Mouse (Mus musculus) liver, embryonic 13.5 days (tissue): ENCODE results near the gene B4galt1. TPM values are rescaled to one million over a fixed set of nuclear protein-coding genes. Genes with fewer than 3 reads are reported as not detected.
A peak's percentile ranks its signal among the peaks of the same experiment; 100 is the strongest.

Source experiments
- ATAC-seq: fragments of 200-750 bp; cut with Nextera tagmentation; 2 replicates; pipeline ENCODE4 v1.8.0; 2017; ENCODE audit warnings: low read depth, mild to moderate bottlenecking, moderate number of reproducible peaks, moderate library complexity
- DNase-seq: peaks from one replicate; pipeline ENCODE4 v3.0.0; 2022
- H3K27ac ChIP-seq: fragments of 300-500 bp; sonication (generic); 2 replicates; pipeline ENCODE4 v1.5.1; 2015; ENCODE audit warnings: moderate library complexity, mild to moderate bottlenecking, inconsistent platforms
- H3K27me3 ChIP-seq: fragments of 300-500 bp; sonication (generic); 2 replicates; pipeline ENCODE4 v1.6.1; 2015; ENCODE audit warnings: mild to moderate bottlenecking, inconsistent platforms
- H3K36me3 ChIP-seq: fragments of 300-500 bp; sonication (generic); 2 replicates; pipeline ENCODE4 v1.6.1; 2015; ENCODE audit warnings: mild to moderate bottlenecking, inconsistent platforms
- H3K4me1 ChIP-seq: fragments of 300-500 bp; sonication (generic); replicated peaks from 2 replicates; pipeline ENCODE4 v1.6.1; 2015; ENCODE audit warnings: inconsistent platforms
- H3K4me2 ChIP-seq: fragments of 300-500 bp; sonication (generic); 2 replicates; pipeline ENCODE4 v1.6.1; 2015; ENCODE audit warnings: inconsistent platforms, mild to moderate bottlenecking, moderate library complexity
- H3K4me3 ChIP-seq: fragments of 300-500 bp; sonication (generic); replicated peaks from 2 replicates; pipeline ENCODE4 v1.5.1; 2015; ENCODE audit warnings: mild to moderate bottlenecking, inconsistent platforms
- H3K9ac ChIP-seq: fragments of 300-500 bp; sonication (generic); 2 replicates; pipeline ENCODE4 v1.6.1; 2015; ENCODE audit warnings: mild to moderate bottlenecking, inconsistent platforms
- H3K9me3 ChIP-seq: fragments of 300-500 bp; sonication (generic); replicated peaks from 2 replicates; pipeline ENCODE4 v1.6.1; 2016; ENCODE audit warnings: inconsistent platforms
- WGBS: fragments of 180-500 bp; shearing (Covaris S2); methylation state at CpG from one replicate; pipeline ENCODE4 v1.1.7; 2015; ENCODE audit not compliant: insufficient replicate concordance; 5-methylcytosine and 5-hydroxymethylcytosine counted together
- polyA plus RNA-seq: library from polyadenylated mRNA; unstranded; fragments of >200 nt; fragmentation: Nextera tagmentation; extraction: Ambion mirVana; gene quantifications from 2 replicates; pipeline ENCODE4 v1.2.1, GENCODE M21; 2015

The B4galt1 gene
- 29.9 and 33.8 TPM in 2 replicates for polyA plus RNA-seq

DNA sequence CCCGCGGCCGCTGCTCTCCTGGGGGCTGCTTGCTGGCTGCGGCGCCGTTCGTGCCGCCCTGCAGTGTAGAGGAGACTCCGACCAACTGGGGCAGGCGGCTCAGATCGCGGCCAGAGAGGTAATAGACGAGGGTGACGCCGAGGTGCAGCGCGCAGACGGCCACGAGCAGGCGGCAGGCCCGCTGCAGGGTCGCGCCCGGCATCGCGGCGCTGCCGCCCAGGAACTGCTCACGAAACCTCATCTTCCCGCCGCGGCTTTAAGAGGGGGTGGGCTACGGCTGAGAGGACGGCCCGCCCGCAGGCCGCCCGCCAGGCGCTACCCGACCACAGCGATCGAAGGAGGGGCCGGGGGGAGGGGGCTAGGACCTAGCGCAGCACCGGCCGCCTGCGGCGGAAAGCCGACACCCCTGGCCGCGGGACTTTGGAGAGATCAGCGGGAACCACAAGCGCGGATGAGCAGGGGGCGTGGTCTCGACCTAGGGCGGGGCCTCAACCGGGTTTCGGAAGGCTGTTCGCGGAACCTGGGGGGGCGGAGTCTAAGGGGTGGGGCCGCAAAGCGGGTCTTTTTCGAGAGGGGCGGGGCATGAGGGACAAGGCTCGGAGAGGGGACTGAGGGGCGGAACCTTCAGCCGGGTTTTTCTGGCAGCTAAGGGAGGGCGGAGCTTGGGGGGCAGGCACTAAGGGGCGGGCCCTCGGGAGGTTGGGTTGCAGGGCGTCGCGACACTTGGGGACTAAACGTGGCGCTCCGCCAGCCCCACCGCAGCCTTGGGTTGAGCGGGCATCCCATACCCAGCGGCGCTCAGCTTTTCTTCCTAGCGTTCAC is at the start of gene B4galt1:
B4galt1 (minus strand) TSS at position 441 of the 822 bp plus-strand sequence.
- Histone ChIP-seq H3K4me2 (peak within 1 kb of the TSS; percentile 84), H3K4me1 (peaks cover 73% of the 10 kb centered on the region), H3K27me3 (no peaks in the 10 kb centered on the region), H3K9ac (peak within 1 kb of the TSS; percentile 97), H3K9me3 (no peaks in the 10 kb centered on the region), H3K4me3 (peak within 1 kb of the TSS; percentile 91), H3K27ac (peak within 1 kb of the TSS; percentile 95), H3K36me3 (no peaks in the 10 kb centered on the region; the same call in 1 of the 2 replicates)
- ATAC-seq (peak; percentile 78), DNase-seq (peak; percentile 100)
- WGBS, result under 1% methylated on average over 83 of the region's 83 CpGs

DNA sequence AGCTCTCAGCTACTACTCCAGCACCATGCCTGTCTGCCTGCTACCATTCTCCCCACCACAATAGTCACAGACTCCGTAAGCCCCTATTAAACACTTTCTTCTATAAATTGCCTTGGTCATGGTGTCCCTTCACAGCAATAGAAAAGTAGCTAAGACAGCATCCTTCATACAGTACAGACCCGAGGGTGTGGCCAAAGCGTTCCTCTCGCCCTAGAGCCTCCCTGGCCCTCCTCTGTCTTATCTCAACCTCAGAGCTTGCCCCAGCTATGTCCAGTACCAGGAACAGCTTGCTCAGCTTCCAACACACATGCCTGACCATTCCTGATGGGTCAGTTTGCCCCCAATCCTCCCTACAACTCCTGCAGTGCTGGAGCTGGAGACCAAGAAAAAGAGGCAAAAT is 46.8 kb upstream of the B4galt1 start:
- H3K4me1 ChIP-seq, result peaks cover 19% of the 10 kb centered on the region
- no peak overlapping the region for H3K4me2 ChIP-seq
- WGBS, result 59% methylated on average over 4 of the region's 4 CpGs
- H3K36me3 ChIP-seq, result no peaks in the 10 kb centered on the region
- peak overlapping the region; percentile 29; the same call in 1 of the 2 replicates for H3K27ac ChIP-seq
- no peaks in the 10 kb centered on the region for H3K27me3 ChIP-seq
- H3K9me3 ChIP-seq, result no peaks in the 10 kb centered on the region
- H3K4me3 ChIP-seq, result no peak overlapping the region
- no peak overlapping the region for H3K9ac ChIP-seq
- ATAC-seq (peak; percentile 80), DNase-seq (no peak)

DNA sequence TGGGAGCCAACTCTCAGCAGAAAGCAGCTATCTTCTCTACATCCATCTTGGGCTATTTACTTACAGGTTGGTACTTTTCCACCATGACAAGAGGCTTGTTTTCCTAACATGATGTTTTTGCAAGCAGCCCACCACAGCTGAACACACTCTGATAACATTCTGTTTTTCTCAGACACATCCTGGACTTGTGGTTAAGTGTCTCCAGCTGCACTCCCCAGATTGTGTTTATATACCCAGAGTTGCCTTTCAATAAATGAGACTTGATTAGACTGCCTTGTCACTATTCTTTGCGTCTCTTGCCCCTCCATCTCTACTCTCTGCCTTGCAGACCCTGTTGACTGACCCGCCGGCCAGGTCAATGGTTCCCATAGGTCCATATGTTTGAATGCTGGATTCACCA is 46.3 kb upstream of the B4galt1 start:
- no peak overlapping the region for H3K4me3 ChIP-seq
- H3K9ac ChIP-seq, result no peak overlapping the region
- peak overlapping the region; percentile 53 for H3K27ac ChIP-seq
- peak; percentile 52; the same call in 1 of the 2 replicates for ATAC-seq
- no peaks in the 10 kb centered on the region for H3K36me3 ChIP-seq
- H3K4me2 ChIP-seq, result no peak overlapping the region
- 65% methylated on average over 3 of the region's 3 CpGs for WGBS
- H3K9me3 ChIP-seq, result no peaks in the 10 kb centered on the region
- no peaks in the 10 kb centered on the region for H3K27me3 ChIP-seq
- DNase-seq, result no peak
- peaks cover 19% of the 10 kb centered on the region for H3K4me1 ChIP-seq

DNA sequence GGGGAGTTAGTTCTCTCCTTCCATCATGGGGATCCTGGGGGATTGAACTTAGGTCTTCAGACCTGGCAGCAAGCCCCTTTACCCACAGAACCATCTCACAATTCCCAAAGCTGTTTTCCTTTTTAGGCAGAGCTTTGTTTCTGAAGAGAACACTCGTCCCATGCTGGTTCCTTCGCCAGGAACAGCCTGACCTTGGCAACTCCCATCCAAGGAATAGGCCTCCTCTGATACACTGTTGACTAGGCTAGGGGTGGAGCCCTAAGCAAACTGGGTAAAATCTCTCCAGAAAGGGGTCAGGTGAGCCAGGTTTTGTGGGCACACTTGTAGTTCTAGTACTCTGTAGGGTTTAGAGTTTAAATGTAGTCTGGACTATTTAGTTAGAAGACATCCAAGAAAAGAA is 45.5 kb upstream of the B4galt1 start:
- 70% methylated on average over 2 of the region's 2 CpGs for WGBS
- Histone ChIP-seq H3K27me3 (no peaks in the 10 kb centered on the region), H3K4me3 (no peak overlapping the region), H3K4me1 (peaks cover 19% of the 10 kb centered on the region), H3K4me2 (no peak overlapping the region), H3K36me3 (no peaks in the 10 kb centered on the region), H3K9ac (no peak overlapping the region), H3K27ac (no peak overlapping the region), H3K9me3 (no peaks in the 10 kb centered on the region)
- no peak for DNase-seq
- ATAC-seq, result no peak

DNA sequence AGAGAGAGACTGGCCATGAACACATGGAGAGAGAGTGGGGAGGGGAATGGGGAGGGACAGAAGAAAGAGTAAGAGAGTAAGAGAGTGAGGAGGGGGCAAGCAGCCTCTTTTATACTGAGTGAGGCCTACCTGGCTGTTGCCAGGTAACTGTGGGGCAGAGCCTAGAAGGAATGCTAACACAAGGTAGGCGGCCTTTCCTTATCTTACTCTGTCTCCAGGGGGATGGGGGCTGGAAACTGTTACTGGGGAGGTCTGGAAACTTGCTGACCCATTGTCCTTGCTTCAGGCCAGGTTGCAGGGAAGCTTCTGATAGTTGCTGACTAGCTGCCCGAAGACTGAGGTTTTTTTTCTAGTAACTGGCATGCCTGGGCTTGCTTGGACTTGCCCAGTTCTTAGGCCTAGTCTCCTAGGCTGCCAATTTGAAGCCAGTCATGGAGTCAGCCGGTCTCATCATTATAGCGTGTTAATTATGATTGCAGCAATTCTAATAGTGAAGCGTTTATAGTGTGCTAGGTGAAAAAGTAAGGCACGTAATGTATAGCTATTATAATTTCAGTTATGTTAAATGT is 44.8 kb upstream of the B4galt1 start:
- H3K9me3 ChIP-seq, result no peaks in the 10 kb centered on the region
- no peaks in the 10 kb centered on the region for H3K27me3 ChIP-seq
- H3K4me2 ChIP-seq, result no peak overlapping the region
- no peak overlapping the region for H3K27ac ChIP-seq
- 78% methylated on average over 6 of the region's 6 CpGs for WGBS
- no peak for ATAC-seq
- H3K4me3 ChIP-seq, result no peak overlapping the region
- no peak overlapping the region for H3K9ac ChIP-seq
- peaks cover 19% of the 10 kb centered on the region for H3K4me1 ChIP-seq
- no peaks in the 10 kb centered on the region for H3K36me3 ChIP-seq
- DNase-seq, result no peak

DNA sequence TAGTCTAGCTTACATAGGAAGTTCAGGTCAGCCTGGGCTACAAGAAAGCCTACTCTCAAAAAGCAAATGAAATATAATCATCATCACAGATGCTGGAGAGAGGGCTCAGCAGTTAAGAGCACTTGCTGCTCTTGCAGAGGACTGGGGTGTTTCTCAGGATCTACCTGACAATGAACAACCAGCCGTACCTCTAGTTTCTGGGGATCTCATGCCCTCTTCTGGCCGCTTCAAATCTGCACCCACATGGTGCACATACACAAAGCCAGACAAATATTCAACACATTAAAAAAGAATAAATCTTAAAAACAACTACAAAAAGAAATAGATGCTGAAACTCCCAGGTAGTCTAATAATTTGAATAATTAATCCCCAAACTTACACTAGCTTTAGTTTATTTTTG is 41.8 kb upstream of the B4galt1 start:
- H3K36me3 ChIP-seq, result no peaks in the 10 kb centered on the region

DNA sequence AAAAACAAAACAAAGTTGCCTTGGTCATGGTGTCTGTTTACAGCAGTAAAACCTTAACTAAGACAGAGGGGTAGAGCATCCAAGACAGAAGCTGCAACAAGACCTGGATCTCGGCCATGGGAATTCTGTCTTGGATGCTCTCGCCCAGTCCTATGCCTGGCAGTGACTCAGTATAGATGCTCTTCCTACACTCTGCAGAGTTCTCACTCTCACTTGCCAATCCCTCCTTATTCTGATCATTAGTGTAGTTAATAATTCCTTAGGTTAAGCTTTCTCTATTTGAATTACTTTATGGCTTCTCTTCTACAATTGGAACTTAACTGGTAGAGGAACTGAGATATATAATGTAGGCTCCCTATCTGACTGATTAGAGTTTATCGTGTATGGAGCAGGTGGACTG is 41.3 kb upstream of the B4galt1 start:
- 79% methylated on average over 3 of the region's 3 CpGs for WGBS
- no peak for ATAC-seq
- no peaks in the 10 kb centered on the region for H3K27me3 ChIP-seq
- H3K36me3 ChIP-seq, result no peaks in the 10 kb centered on the region
- DNase-seq, result no peak
- H3K4me1 ChIP-seq, result peaks cover 10% of the 10 kb centered on the region
- H3K9me3 ChIP-seq, result no peaks in the 10 kb centered on the region
- no peak overlapping the region for H3K9ac ChIP-seq
- H3K4me3 ChIP-seq, result no peak overlapping the region
- H3K4me2 ChIP-seq, result no peak overlapping the region
- H3K27ac ChIP-seq, result no peak overlapping the region

More for the DNA sequence above, 41.8 kb upstream of the B4galt1 start:
- H3K9me3 ChIP-seq, result no peaks in the 10 kb centered on the region
- no peaks in the 10 kb centered on the region for H3K27me3 ChIP-seq
- 87% methylated on average over 2 of the region's 2 CpGs for WGBS
- H3K27ac ChIP-seq, result no peak overlapping the region
- H3K4me3 ChIP-seq, result no peak overlapping the region
- peaks cover 15% of the 10 kb centered on the region for H3K4me1 ChIP-seq
- ATAC-seq (no peak), DNase-seq (no peak)
- H3K4me2 ChIP-seq, result no peak overlapping the region
- no peak overlapping the region for H3K9ac ChIP-seq

DNA sequence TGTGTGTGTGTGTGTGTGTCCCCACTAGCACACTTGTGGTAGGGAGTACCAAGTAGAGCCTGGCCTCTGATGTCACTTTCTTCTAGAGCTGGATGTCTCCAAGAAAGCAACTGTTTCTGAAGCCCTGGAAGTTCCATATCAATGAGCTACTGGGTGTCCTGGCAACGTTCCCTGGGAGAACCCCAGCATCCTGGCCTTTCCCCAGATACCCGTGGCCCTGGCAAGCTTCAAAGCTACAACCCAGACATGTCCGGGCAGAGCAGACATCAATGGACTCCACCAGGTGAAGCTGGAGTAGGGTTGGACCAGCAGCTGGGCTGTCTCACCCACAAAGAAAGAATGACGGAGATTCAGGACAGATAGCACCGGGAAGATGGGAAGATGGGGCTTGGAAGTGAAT is 37.4 kb upstream of the B4galt1 start:
- H3K27me3 ChIP-seq, result no peaks in the 10 kb centered on the region
- ATAC-seq (no peak), DNase-seq (no peak)
- H3K4me3 ChIP-seq, result no peak overlapping the region
- no peak overlapping the region for H3K4me2 ChIP-seq
- H3K9ac ChIP-seq, result no peak overlapping the region
- H3K36me3 ChIP-seq, result no peaks in the 10 kb centered on the region
- H3K27ac ChIP-seq, result no peak overlapping the region
- WGBS, result 70% methylated on average over 5 of the region's 5 CpGs
- H3K4me1 ChIP-seq, result no peaks in the 10 kb centered on the region
- no peaks in the 10 kb centered on the region for H3K9me3 ChIP-seq

DNA sequence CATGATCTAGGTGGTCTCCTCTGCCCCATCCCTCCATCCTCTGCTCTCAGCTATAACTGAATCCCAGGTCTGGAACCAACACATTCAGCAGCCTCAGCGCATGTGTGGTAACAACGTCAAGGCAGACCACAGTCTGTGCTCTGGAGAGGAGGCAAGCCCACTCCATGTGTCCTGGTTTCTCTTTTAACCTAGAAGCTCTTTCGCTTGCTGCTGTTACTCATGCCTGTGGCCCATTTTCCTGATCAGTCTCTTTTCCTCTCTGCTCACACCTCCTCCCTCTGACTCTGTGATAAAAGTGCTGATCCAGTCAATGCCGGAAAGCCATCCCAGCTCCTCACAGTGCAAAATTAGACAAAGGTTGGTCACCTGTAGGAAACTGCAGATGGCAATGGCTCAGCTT is 36.2 kb upstream of the B4galt1 start:
- Histone ChIP-seq H3K36me3 (no peaks in the 10 kb centered on the region), H3K9me3 (no peaks in the 10 kb centered on the region), H3K4me1 (no peaks in the 10 kb centered on the region), H3K27ac (no peak overlapping the region), H3K9ac (no peak overlapping the region), H3K4me3 (no peak overlapping the region), H3K27me3 (no peaks in the 10 kb centered on the region), H3K4me2 (no peak overlapping the region)
- WGBS, result 63% methylated on average over 4 of the region's 4 CpGs
- no peak for DNase-seq
- ATAC-seq, result no peak

DNA sequence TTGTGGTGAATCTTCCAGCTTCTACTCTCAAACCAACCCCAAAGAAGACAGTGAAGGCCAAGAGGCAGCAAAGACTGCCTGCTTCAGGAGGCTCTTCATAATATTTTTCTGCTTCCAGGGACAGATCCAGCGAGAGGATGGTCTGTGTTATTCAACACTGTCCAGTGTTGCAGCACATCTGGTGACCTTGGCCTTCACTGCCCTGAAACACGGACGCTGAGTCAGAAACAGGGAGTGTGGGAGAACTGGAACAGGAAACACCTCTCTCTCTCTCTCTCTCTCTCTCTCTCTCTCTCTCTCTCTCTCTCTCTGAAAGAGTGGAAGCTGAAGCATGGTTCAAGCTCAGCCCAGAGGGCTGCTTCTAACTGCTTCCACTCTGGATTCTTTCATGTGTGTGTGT is 35.4 kb upstream of the B4galt1 start:
- H3K4me2 ChIP-seq, result no peak overlapping the region
- no peak overlapping the region for H3K9ac ChIP-seq
- 45% methylated on average over 3 of the region's 3 CpGs for WGBS
- H3K36me3 ChIP-seq, result no peaks in the 10 kb centered on the region
- H3K27me3 ChIP-seq, result no peaks in the 10 kb centered on the region
- no peaks in the 10 kb centered on the region for H3K4me1 ChIP-seq
- DNase-seq, result no peak
- no peak for ATAC-seq
- H3K27ac ChIP-seq, result no peak overlapping the region
- H3K4me3 ChIP-seq, result no peak overlapping the region
- H3K9me3 ChIP-seq, result no peaks in the 10 kb centered on the region

DNA sequence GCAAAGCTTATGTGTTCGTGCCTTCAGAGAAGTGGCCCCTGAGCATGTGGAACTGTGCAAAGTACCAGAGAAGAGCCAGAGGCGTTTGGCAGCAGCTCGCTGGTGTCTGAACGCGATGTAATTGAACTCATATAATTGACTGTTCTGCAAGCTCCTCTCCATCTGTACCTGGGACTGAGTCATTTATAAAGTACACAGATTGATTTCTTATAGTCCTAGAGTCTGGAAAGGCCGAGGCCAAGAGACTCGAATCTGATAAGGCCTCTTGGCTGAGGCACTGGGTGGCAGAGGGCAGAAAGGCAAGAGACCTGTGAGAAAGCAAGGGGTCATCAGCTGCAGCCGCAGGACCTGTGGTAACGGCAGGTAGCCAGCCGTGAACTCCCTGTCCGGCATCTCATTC is 35.0 kb upstream of the B4galt1 start:
- DNase-seq, result no peak
- WGBS, result 74% methylated on average over 11 of the region's 11 CpGs

DNA sequence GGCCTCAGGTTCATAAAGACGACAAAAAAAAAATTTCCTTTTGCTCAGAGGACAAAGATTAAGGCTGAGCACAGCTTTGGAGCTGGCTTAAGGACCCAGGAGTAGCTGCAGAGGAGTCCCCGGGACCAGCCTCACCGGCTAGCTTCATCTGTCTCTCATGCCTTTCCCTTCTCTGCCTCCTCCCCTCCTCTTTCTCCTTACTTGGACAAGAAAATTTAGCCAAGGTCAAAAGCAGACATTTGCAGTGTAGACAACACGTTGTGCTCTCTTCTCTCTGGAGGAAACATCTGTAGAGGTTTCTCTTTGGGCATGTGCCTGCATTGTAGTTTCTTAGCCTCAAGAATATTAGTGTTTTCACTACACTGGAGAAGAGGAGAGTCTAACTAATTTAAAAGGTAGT is 32.1 kb upstream of the B4galt1 start:
- Histone ChIP-seq H3K9me3 (no peaks in the 10 kb centered on the region), H3K9ac (no peak overlapping the region), H3K36me3 (no peaks in the 10 kb centered on the region), H3K27ac (no peak overlapping the region), H3K4me3 (no peak overlapping the region), H3K4me1 (no peaks in the 10 kb centered on the region), H3K4me2 (no peak overlapping the region), H3K27me3 (no peaks in the 10 kb centered on the region)
- 64% methylated on average over 4 of the region's 4 CpGs for WGBS
- DNase-seq (no peak), ATAC-seq (no peak)

More for the DNA sequence above, 35.0 kb upstream of the B4galt1 start:
- H3K9ac ChIP-seq, result no peak overlapping the region
- H3K4me1 ChIP-seq, result no peaks in the 10 kb centered on the region
- no peaks in the 10 kb centered on the region for H3K36me3 ChIP-seq
- H3K4me2 ChIP-seq, result no peak overlapping the region
- no peak overlapping the region for H3K27ac ChIP-seq
- no peak for ATAC-seq
- no peaks in the 10 kb centered on the region for H3K9me3 ChIP-seq
- H3K4me3 ChIP-seq, result no peak overlapping the region
- no peaks in the 10 kb centered on the region for H3K27me3 ChIP-seq
